Comparison of ENCODE assay signal across 9 mouse cellular contexts in genomic region chr3:144556625-144557324, GRCm38 (mm10). TPM values are rescaled to one million over a fixed set of nuclear protein-coding genes. Genes with fewer than 3 reads are reported as not detected.
DNase-seq lines count a peak whose midpoint lies in the region; ATAC-seq lines count a peak whose summit lies in the region.
"Had no signal": no experiment of that assay in that cellular context is flagged by ENCODE, and none has a peak within 500 bp of the region (broad histone marks: within the 10 kb centered on the region; RNA-seq: fewer than 3 reads in every experiment).

No protein-coding gene starts in this region.

- H3K9me3 ChIP-seq in heart, embryonic 11.5 days (replicated peaks; ENCODE audit: control insufficient read depth, low read length): no peaks in the 10 kb centered on the region
- H3K9me3 ChIP-seq in embryonic facial prominence, embryonic 14.5 days (ENCODE audit: control insufficient read depth, low read length): no peaks in the 10 kb centered on the region

- no peak for DNase-seq in heart, postnatal 36 days
- no peak for DNase-seq in embryonic facial prominence, embryonic 14.5 days (ENCODE audit: low spot score)
- DNase-seq in kidney, adult 8-10 months: peak; percentile 20 to 30
- DNase-seq in neural tube, embryonic 10.5 days (ENCODE audit: extremely low spot score, low spot score): peak; percentile 33
- no peak for DNase-seq in thymus, postnatal 4 days
- no peak for DNase-seq in layer of hippocampus, postnatal 10 days (ENCODE audit: low spot score in 2 of 2)
- no peak for DNase-seq in adrenal gland, postnatal 4 days (ENCODE audit: low spot score in 2 of 2)
- DNase-seq: layer of hippocampus, adult 9-11 months had no signal

- H3K4me2 ChIP-seq in heart, embryonic 11.5 days: peak overlapping the region; percentile 65
- H3K4me2 ChIP-seq in embryonic facial prominence, embryonic 14.5 days (ENCODE audit: low read depth, low read length): peak overlapping the region; percentile 44

- whole genome bisulfite sequencing in heart, embryonic 11.5 days (ENCODE audit: insufficient replicate concordance): 10% methylated on average over 16 of the region's 16 CpGs
- WGBS in embryonic facial prominence, embryonic 14.5 days: 14% methylated on average over 16 of the region's 16 CpGs

- intact Hi-C loops in heart, postnatal 36 days (cut with DNase I): no loop called here

- peaks cover 9% of the 10 kb centered on the region; the same call in 1 of the 2 replicates for H3K4me1 ChIP-seq in heart, embryonic 11.5 days (ENCODE audit: control insufficient read depth, insufficient read depth, low read length)
- peaks cover 40% of the 10 kb centered on the region for H3K4me1 ChIP-seq in embryonic facial prominence, embryonic 14.5 days (ENCODE audit: control insufficient read depth, insufficient read depth, low read length)

- no peaks in the 10 kb centered on the region for H3K27me3 ChIP-seq in heart, embryonic 11.5 days (ENCODE audit: control insufficient read depth, insufficient read depth, low read length)
- no peaks in the 10 kb centered on the region for H3K27me3 ChIP-seq in embryonic facial prominence, embryonic 14.5 days (replicated peaks; ENCODE audit: control insufficient read depth, insufficient read depth, low read length)

- ATAC-seq in heart, embryonic 11.5 days (replicated peaks; ENCODE audit: insufficient number of reproducible peaks, low FRiP score, low TSS enrichment): no peak
- ATAC-seq in embryonic facial prominence, embryonic 14.5 days (ENCODE audit: low read depth): no peak

- no peak overlapping the region for H3K27ac ChIP-seq in heart, embryonic 11.5 days (ENCODE audit: low read depth, low read length)
- no peak overlapping the region for H3K27ac ChIP-seq in embryonic facial prominence, embryonic 14.5 days (replicated peaks; ENCODE audit: low read depth, low read length)

- H3K9ac ChIP-seq in heart, embryonic 11.5 days (ENCODE audit: low read depth, low read length): peak overlapping the region; percentile 63
- H3K9ac ChIP-seq in embryonic facial prominence, embryonic 14.5 days (ENCODE audit: low read depth, low read length): peak overlapping the region; percentile 31; the same call in 1 of the 2 replicates

- H3K36me3 ChIP-seq in heart, embryonic 11.5 days (ENCODE audit: control insufficient read depth, insufficient read depth, low read length): no peaks in the 10 kb centered on the region
- H3K36me3 ChIP-seq in embryonic facial prominence, embryonic 14.5 days (ENCODE audit: control insufficient read depth, insufficient read depth, low read length): no peaks in the 10 kb centered on the region

- H3K4me3 ChIP-seq in heart, embryonic 11.5 days (ENCODE audit: low read depth, low read length): peak overlapping the region; percentile 22
- peak overlapping the region; percentile 5; the same call in 1 of the 2 replicates for H3K4me3 ChIP-seq in embryonic facial prominence, embryonic 14.5 days (ENCODE audit: low read depth, low read length)

RNA-seq across cellular contexts. Expression of gene Hs2st1, which starts 13.2 kb away (rescaled TPM):
- 7.3 and 7.9 TPM in 2 replicates for polyA plus RNA-seq in heart, embryonic 11.5 days (2014; fragmentation: Nextera tagmentation; extraction: Ambion mirVana)
- total RNA-seq in heart, postnatal 36 days (2021): 10 to 100 TPM in 1 of 2 experiments, 1 to 10 TPM in 1; 8.8 to 11.2 TPM
- polyA plus RNA-seq in embryonic facial prominence, embryonic 14.5 days (2014; fragmentation: Nextera tagmentation; extraction: Ambion mirVana): 13.7 and 14.4 TPM in 2 replicates
- 10 to 100 TPM; 48.8 to 51.9 TPM for total RNA-seq in layer of hippocampus, postnatal 10 days (2021)
- 10 to 100 TPM; 27.8 to 31.1 TPM for total RNA-seq in adrenal gland, postnatal 4 days (2021)

RNA-seq across cellular contexts. Expression of gene Selenof, which starts 13.3 kb away (rescaled TPM):
- 339 and 350 TPM in 2 replicates for polyA plus RNA-seq in heart, embryonic 11.5 days (2014; fragmentation: Nextera tagmentation; extraction: Ambion mirVana)
- total RNA-seq in heart, postnatal 36 days (2021): 100 to 1,000 TPM; 134 to 135 TPM
- polyA plus RNA-seq in embryonic facial prominence, embryonic 14.5 days (2014; fragmentation: Nextera tagmentation; extraction: Ambion mirVana): 552 and 561 TPM in 2 replicates
- 100 to 1,000 TPM; 293 to 294 TPM for total RNA-seq in layer of hippocampus, postnatal 10 days (2021)
- 100 to 1,000 TPM; 288 to 291 TPM for total RNA-seq in adrenal gland, postnatal 4 days (2021)

Comparison
In these comparisons a context has a peak if more than half of its experiments do, and no peak if none do; other contexts are left out.
1. DNase-seq: peak in kidney, adult 8-10 months (2 of 2) and neural tube, embryonic 10.5 days (single experiment); none in heart, postnatal 36 days (0 of 2), embryonic facial prominence, embryonic 14.5 days (single experiment), thymus, postnatal 4 days (single experiment), layer of hippocampus, postnatal 10 days (0 of 2) and adrenal gland, postnatal 4 days (0 of 2).